Mouse (Mus musculus) midbrain, embryonic 11.5 days (tissue): ENCODE measurements at regions not wholly inside any gene's neighbourhood (a gene's known extent, or its start where the extent isn't known, plus 50 kb on each side); places are given as distances from the start of the nearest gene placed in this dataset.

Source experiments
- ATAC-seq: fragments of 200-750 bp; cut with Nextera tagmentation; 2 replicates; pipeline ENCODE4 v1.8.0; 2017; ENCODE audit warnings: moderate TSS enrichment, moderate library complexity; ENCODE audit not compliant: low FRiP score
- DNase-seq: peaks from one replicate; pipeline ENCODE4 v3.0.0; 2015; ENCODE audit warnings: low spot score; ENCODE audit errors: missing footprints
- H3K27ac ChIP-seq: fragments of 300-500 bp; sonication (generic); 2 replicates; pipeline ENCODE4 v1.5.1; 2014; ENCODE audit warnings: low read depth, low read length
- H3K27me3 ChIP-seq: fragments of 300-500 bp; sonication (generic); 2 replicates; pipeline ENCODE4 v1.6.1; 2014; ENCODE audit warnings: mild to moderate bottlenecking, low read length, moderate library complexity, mixed read lengths; ENCODE audit not compliant: control insufficient read depth, insufficient read depth
- H3K36me3 ChIP-seq: fragments of 300-500 bp; sonication (generic); 2 replicates; pipeline ENCODE4 v1.6.1; 2014; ENCODE audit warnings: mild to moderate bottlenecking, low read length, moderate library complexity, mixed read lengths; ENCODE audit not compliant: control insufficient read depth, insufficient read depth
- H3K4me1 ChIP-seq: fragments of 300-500 bp; sonication (generic); 2 replicates; pipeline ENCODE4 v1.6.1; 2014; ENCODE audit warnings: low read length; ENCODE audit not compliant: control insufficient read depth, insufficient read depth
- H3K4me2 ChIP-seq: fragments of 300-500 bp; sonication (generic); 2 replicates; pipeline ENCODE4 v1.6.1; 2014; ENCODE audit warnings: mild to moderate bottlenecking, moderate library complexity
- H3K4me3 ChIP-seq: fragments of 300-500 bp; sonication (generic); 2 replicates; pipeline ENCODE4 v1.5.1; 2014; ENCODE audit warnings: low read depth, low read length
- H3K9ac ChIP-seq: fragments of 300-500 bp; sonication (generic); 2 replicates; pipeline ENCODE4 v1.6.1; 2014; ENCODE audit warnings: low read length
- H3K9me3 ChIP-seq: fragments of 300-500 bp; sonication (generic); 2 replicates; pipeline ENCODE4 v1.6.1; 2016; ENCODE audit warnings: low read length; ENCODE audit not compliant: control insufficient read depth
- WGBS: fragments of 180-500 bp; shearing (Covaris S2); extraction: QIAGEN DNeasy Blood & Tissue Kit; methylation state at CpG from one replicate; pipeline ENCODE4 v1.1.7; 2014; 5-methylcytosine and 5-hydroxymethylcytosine counted together

DNA sequence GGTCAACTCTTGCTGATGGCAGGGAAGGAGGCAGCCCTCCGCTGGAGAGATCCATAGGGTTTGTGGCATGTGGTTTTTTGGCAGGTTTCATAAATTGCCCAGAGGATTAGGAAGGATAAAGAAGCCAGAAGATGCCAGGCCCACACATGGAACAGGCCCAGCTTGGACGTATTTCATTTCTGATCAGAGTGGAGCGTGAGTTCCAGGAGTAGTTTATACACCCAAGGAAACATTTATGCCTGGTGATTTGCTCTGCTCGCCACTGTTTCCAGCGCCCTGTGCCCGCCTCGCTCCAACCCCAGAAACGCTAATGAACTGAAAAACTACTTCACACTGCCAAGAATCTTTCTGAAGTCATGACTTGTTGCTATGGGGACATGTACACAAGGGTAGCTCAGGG lies 53.0 kb upstream of the Lrp8 start:
- Histone ChIP-seq H3K27ac (no peak overlapping the region), H3K9ac (no peak overlapping the region), H3K4me3 (no peak overlapping the region), H3K4me1 (peaks cover 4% of the 10 kb centered on the region), H3K36me3 (no peaks in the 10 kb centered on the region), H3K27me3 (peaks cover 3% of the 10 kb centered on the region; the same call in 1 of the 2 replicates), H3K9me3 (no peaks in the 10 kb centered on the region), H3K4me2 (no peak overlapping the region)
- DNase-seq, result no peak
- 95% methylated on average over 8 of the region's 8 CpGs for WGBS
- no peak for ATAC-seq

DNA sequence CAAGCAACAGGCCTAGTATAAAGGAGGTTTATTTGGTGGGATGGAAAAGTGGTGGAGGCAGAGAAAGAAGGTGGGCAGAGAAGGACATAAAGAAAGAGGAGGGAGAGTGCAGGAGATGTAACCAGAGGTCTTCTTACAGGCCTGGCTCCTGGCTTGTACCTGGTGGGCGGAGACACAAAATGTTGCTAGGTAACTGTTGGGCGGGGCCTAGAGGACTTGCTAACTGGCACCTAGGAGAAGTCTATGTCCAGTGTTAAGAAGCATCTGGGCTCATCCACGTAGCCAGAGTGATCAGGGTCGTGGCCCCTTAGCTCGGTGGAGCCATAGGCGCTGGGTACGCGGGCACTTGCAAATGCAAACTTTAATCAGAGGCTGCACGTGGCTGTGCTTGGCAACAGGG lies 52.0 kb upstream of the Lrp8 start:
- Histone ChIP-seq H3K4me3 (no peak overlapping the region), H3K27me3 (0 out of 2 replicates have a peak, but pooled peaks cover 3% of the 10 kb centered on the region), H3K4me2 (no peak overlapping the region), H3K4me1 (peaks cover 2% of the 10 kb centered on the region), H3K27ac (no peak overlapping the region), H3K9ac (no peak overlapping the region), H3K9me3 (no peaks in the 10 kb centered on the region), H3K36me3 (no peaks in the 10 kb centered on the region)
- no peak for ATAC-seq
- WGBS, result 57% methylated on average over 9 of the region's 9 CpGs
- no peak for DNase-seq
